Mouse (Mus musculus) C2C12 (cell line): ENCODE results near the gene Lyrm2. TPM values are rescaled to one million over a fixed set of nuclear protein-coding genes. Genes with fewer than 3 reads are reported as not detected.

ENCODE experiments used
- H3K27me3 ChIP-seq: one replicate; pipeline ENCODE4 v1.6.1; 2011; ENCODE audit not compliant: control insufficient read depth, insufficient read depth, insufficient read length
- H3K36me3 ChIP-seq: one replicate; pipeline ENCODE4 v1.6.1; 2011; ENCODE audit not compliant: control insufficient read depth, insufficient read depth
- H3K4me3 ChIP-seq: one replicate; pipeline ENCODE4 v1.5.1; 2011; ENCODE audit warnings: mild to moderate bottlenecking, control low read depth; ENCODE audit not compliant: poor library complexity, insufficient read depth, severe bottlenecking
- H3K79me2 ChIP-seq: one replicate; pipeline ENCODE4 v1.6.1; 2011; ENCODE audit not compliant: control insufficient read depth, insufficient read depth
- H3K79me3 ChIP-seq: one replicate; pipeline ENCODE4 v1.6.1; 2011; ENCODE audit warnings: low read depth, control low read depth
- H3ac ChIP-seq: one replicate; pipeline ENCODE3; 2011; ENCODE audit warnings: low read depth; ENCODE audit not compliant: control insufficient read depth, insufficient read length
- CEBPB ChIP-seq: IDR thresholded peaks from one replicate; pipeline ENCODE4 v1.6.1; 2011; ENCODE audit warnings: low read depth, mild to moderate bottlenecking, control low read depth, moderate library complexity
- CTCF ChIP-seq: IDR thresholded peaks from one replicate; pipeline ENCODE4 v1.5.1; 2011; ENCODE audit not compliant: control insufficient read depth, insufficient read depth, insufficient read length
- FOSL1 ChIP-seq: IDR thresholded peaks from one replicate; pipeline ENCODE4 v1.8.0; 2011; ENCODE audit warnings: mild to moderate bottlenecking, low read length; ENCODE audit not compliant: poor library complexity, insufficient read depth, severe bottlenecking
- MAX ChIP-seq: IDR thresholded peaks from one replicate; pipeline ENCODE4 v1.6.1; 2011; ENCODE audit warnings: mild to moderate bottlenecking, control low read depth
- MYOD1 ChIP-seq: IDR thresholded peaks from one replicate; pipeline ENCODE4 v1.6.1; 2011; ENCODE audit warnings: low read depth; ENCODE audit not compliant: control insufficient read depth, insufficient read length
- MYOG ChIP-seq: IDR thresholded peaks from one replicate; pipeline ENCODE4 v1.6.1; 2011; ENCODE audit not compliant: control insufficient read depth, insufficient read length; ENCODE audit errors: extremely low read depth
- USF1 ChIP-seq: IDR thresholded peaks from one replicate; pipeline ENCODE4 v1.6.1; 2011; ENCODE audit warnings: low read depth, mild to moderate bottlenecking, control low read depth, moderate library complexity
- polyA plus RNA-seq: library from polyadenylated mRNA; unstranded; fragments of >200 nt; fragmentation: generic; extraction: Trizol; gene quantifications from one replicate; pipeline ENCODE4 v1.2.1, GENCODE M21; 2012; ENCODE audit warnings: missing spikeins

The Lyrm2 gene
- polyA plus RNA-seq, 1 experiment: 27.0 TPM

- Histone ChIP-seq H3K79me2 (no peaks in the 10 kb centered on the region), H3K79me3 (no peaks in the 10 kb centered on the region), H3ac (no peak overlapping the region), H3K36me3 (peaks cover 27% of the 10 kb centered on the region), H3K27me3 (no peaks in the 10 kb centered on the region), H3K4me3 (no peak overlapping the region)
- no peak for TF ChIP-seq MYOG
- TF ChIP-seq USF1: no peak
- no peak for TF ChIP-seq CEBPB
- TF ChIP-seq CTCF: no peak
- TF ChIP-seq MYOD1: no peak
- TF ChIP-seq FOSL1: no peak
- no peak for TF ChIP-seq MAX
Observed at GRCm38 (mm10) chr4:32779996-32780395, 20.1 kb upstream of the Lyrm2 start.

GRCm38 (mm10) chr4:32787110-32787509 is 12.9 kb upstream of the Lyrm2 start:
- Histone ChIP-seq H3K79me3 (no peaks in the 10 kb centered on the region), H3K4me3 (no peak overlapping the region), H3K36me3 (no peaks in the 10 kb centered on the region), H3K27me3 (no peaks in the 10 kb centered on the region), H3ac (no peak overlapping the region), H3K79me2 (no peaks in the 10 kb centered on the region)
- no peak for TF ChIP-seq FOSL1
- no peak for TF ChIP-seq USF1
- no peak for TF ChIP-seq MAX
- TF ChIP-seq CEBPB: no peak
- TF ChIP-seq MYOD1: no peak
- TF ChIP-seq MYOG: no peak
- TF ChIP-seq CTCF: no peak

- H3ac ChIP-seq: no peak overlapping the region
Observed at GRCm38 (mm10) chr4:32789020-32789419, 11.0 kb upstream of the Lyrm2 start.

DNA sequence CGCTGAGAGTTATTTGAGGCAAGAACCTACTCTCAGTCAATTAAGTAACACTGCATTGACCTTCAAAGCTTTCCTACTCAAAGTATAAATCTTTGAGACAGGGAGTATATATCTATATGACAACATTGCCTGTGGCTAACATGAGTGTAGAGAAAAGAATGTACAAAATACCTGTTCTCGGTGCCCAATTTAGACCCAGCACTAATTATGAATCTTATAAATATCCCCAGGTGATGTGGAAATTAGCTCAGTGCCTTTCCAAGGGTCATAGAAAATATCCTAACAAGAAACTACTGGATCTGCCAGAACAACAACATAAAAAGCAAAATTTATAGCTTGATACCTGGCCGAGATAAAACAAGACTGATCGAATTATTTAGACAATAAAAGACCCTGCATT is 1.1 kb upstream of the Lyrm2 start:
- Histone ChIP-seq H3K27me3 (no peaks in the 10 kb centered on the region), H3K79me3 (peaks cover 2% of the 10 kb centered on the region), H3ac (no peak overlapping the region), H3K79me2 (no peaks in the 10 kb centered on the region), H3K4me3 (no peak overlapping the region), H3K36me3 (no peaks in the 10 kb centered on the region)
- no peak for TF ChIP-seq FOSL1
- no peak for TF ChIP-seq MAX
- no peak for TF ChIP-seq MYOG
- no peak for TF ChIP-seq MYOD1
- TF ChIP-seq CTCF: no peak
- no peak for TF ChIP-seq USF1
- TF ChIP-seq CEBPB: no peak

More at GRCm38 (mm10) chr4:32789020-32789419, 11.0 kb upstream of the Lyrm2 start:
- H3K4me3 ChIP-seq: no peak overlapping the region
- no peaks in the 10 kb centered on the region for H3K27me3 ChIP-seq
- TF ChIP-seq MAX: no peak
- no peak for TF ChIP-seq CTCF
- no peak for TF ChIP-seq CEBPB
- no peak for TF ChIP-seq MYOD1
- TF ChIP-seq FOSL1: no peak
- TF ChIP-seq USF1: no peak
- no peak for TF ChIP-seq MYOG
- H3K36me3 ChIP-seq: no peaks in the 10 kb centered on the region
- H3K79me2 ChIP-seq: no peaks in the 10 kb centered on the region
- H3K79me3 ChIP-seq: no peaks in the 10 kb centered on the region

DNA sequence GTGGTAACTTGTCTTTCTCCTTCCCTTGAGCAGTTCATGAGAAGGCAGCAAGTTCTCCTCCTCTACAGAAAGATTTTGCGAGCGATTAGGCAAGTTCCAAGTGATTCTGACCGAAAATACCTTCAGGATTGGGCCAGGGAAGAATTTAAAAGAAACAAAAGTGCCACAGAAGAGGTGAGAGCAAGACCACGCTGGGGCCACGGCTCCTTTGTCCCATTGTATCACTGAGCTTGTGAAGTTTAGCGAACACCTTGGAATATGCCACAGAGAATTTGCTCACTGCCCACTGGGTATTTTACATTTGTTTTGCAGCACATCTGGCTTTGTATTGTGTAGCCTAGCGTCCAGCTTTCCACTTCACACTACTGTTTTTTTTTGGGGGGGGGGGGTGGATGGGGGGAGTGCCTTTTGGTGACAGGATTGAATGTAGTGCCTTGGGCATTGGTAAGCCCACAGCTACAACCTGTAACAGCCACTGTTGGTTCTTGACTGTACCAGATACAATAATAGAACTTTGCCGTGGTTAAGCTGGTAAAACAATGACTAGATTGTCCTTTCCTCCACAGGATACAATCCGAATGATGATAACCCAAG is 621 bp downstream of the Lyrm2 start:
- Histone ChIP-seq H3K27me3 (no peaks in the 10 kb centered on the region), H3K79me2 (no peaks in the 10 kb centered on the region), H3K36me3 (no peaks in the 10 kb centered on the region), H3K4me3 (peak overlapping the region; percentile 44), H3K79me3 (peaks cover 2% of the 10 kb centered on the region), H3ac (peak overlapping the region; percentile 82)
- TF ChIP-seq MYOG (no peak), MYOD1 (no peak), CTCF (no peak)

DNA sequence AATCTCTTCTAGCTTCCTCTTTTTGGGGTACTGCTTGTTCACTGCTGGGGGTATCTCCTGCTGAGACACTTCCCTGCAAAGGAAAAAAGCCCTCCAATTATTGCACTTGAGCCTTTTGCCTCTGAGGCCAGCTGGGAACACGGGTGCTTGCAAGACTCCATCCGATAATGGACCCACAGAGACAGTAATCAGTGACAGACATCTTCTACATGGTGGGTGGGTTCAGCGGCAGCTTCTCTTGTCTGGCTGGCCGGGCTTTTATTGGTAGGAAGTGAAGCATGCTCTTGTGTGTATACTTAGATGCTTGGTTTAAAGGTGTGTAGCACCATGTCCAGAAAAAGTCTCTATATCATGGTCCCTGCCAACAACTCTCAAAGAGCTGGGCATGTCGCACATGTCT is 17.4 kb downstream of the Lyrm2 start:
- TF ChIP-seq USF1 (no peak), MYOG (no peak), CEBPB (no peak), FOSL1 (no peak), MYOD1 (no peak), MAX (no peak), CTCF (no peak)
- no peaks in the 10 kb centered on the region for H3K79me3 ChIP-seq
- H3K79me2 ChIP-seq: no peaks in the 10 kb centered on the region
- H3K27me3 ChIP-seq: no peaks in the 10 kb centered on the region
- H3ac ChIP-seq: no peak overlapping the region
- no peaks in the 10 kb centered on the region for H3K36me3 ChIP-seq
- H3K4me3 ChIP-seq: no peak overlapping the region
